Mouse (Mus musculus) lung, embryonic 14.5 days (tissue): ENCODE data around the gene Cisd2. TPM values are rescaled to one million over a fixed set of nuclear protein-coding genes. Genes with fewer than 3 reads are reported as not detected.

Experiments
- ATAC-seq: fragments of 200-750 bp; cut with Nextera tagmentation; 2 replicates; pipeline ENCODE4 v1.8.0; 2017; ENCODE audit warnings: mild to moderate bottlenecking, moderate TSS enrichment, moderate library complexity; ENCODE audit not compliant: insufficient read depth
- DNase-seq: peaks from one replicate; pipeline ENCODE4 v3.0.0-alpha.2; 2015
- H3K27ac ChIP-seq: fragments of 300-500 bp; sonication (generic); 2 replicates; pipeline ENCODE4 v1.5.1; 2014; ENCODE audit warnings: low read depth, mild to moderate bottlenecking, moderate library complexity
- H3K27me3 ChIP-seq: fragments of 300-500 bp; sonication (generic); 2 replicates; pipeline ENCODE4 v1.6.1; 2014; ENCODE audit warnings: low read length, control low read depth; ENCODE audit not compliant: insufficient read depth
- H3K36me3 ChIP-seq: fragments of 300-500 bp; sonication (generic); 2 replicates; pipeline ENCODE4 v1.6.1; 2014; ENCODE audit warnings: control low read depth; ENCODE audit not compliant: insufficient read depth
- H3K4me1 ChIP-seq: fragments of 300-500 bp; sonication (generic); 2 replicates; pipeline ENCODE4 v1.6.1; 2014; ENCODE audit warnings: antibody characterized with exemption, control low read depth; ENCODE audit not compliant: insufficient read depth
- H3K4me2 ChIP-seq: fragments of 300-500 bp; sonication (generic); 2 replicates; pipeline ENCODE4 v1.6.1; 2014; ENCODE audit warnings: mild to moderate bottlenecking
- H3K4me3 ChIP-seq: fragments of 300-500 bp; sonication (generic); 2 replicates; pipeline ENCODE4 v1.5.1; 2014; ENCODE audit warnings: low read depth, low read length
- H3K9ac ChIP-seq: fragments of 300-500 bp; sonication (generic); 2 replicates; pipeline ENCODE4 v1.6.1; 2014
- H3K9me3 ChIP-seq: fragments of 300-500 bp; sonication (generic); 2 replicates; pipeline ENCODE4 v1.6.1; 2016; ENCODE audit warnings: low read depth, low read length, control low read depth
- CTCF ChIP-seq: IDR thresholded peaks from 2 replicates; pipeline ENCODE4 v1.5.1; 2016; ENCODE audit warnings: antibody characterized with exemption, low read depth
- WGBS: fragments of 180-500 bp; shearing (Covaris S2); extraction: QIAGEN DNeasy Blood & Tissue Kit; methylation state at CpG from one replicate; pipeline ENCODE4 v1.1.7; 2014; 5-methylcytosine and 5-hydroxymethylcytosine counted together
- polyA plus RNA-seq: library from polyadenylated mRNA; unstranded; fragments of >200 nt; fragmentation: Nextera tagmentation; extraction: Ambion mirVana; gene quantifications from 2 replicates; pipeline ENCODE4 v1.2.1, GENCODE M21; 2014

Cisd2 gene
- polyA plus RNA-seq, 1 experiment from 2014 or later = 66.6 TPM

DNA sequence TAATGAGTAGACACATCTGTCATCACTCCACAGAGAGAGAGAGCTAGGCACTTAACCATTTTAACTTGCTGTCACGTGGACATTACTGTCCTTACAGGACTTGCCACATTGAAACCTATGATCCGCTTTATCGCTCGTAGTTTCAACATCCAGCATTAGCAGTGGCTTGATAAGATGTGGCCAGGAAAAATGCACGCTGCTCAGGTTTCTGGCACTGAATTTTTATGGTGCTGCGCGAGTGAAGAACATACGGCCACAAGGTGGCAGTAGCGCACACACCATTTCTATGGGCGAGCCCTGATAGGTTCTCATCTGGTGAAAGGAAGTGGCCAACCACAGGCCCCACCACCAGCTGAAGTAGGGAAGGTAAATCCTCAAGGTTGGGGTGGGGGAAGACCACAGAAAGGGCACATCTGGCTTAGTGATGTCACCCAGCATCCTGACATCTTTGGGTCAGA, 21.5 kb downstream of the Cisd2 start:
- Histone ChIP-seq H3K4me2 (peak overlapping the region; percentile 35), H3K27me3 (no peaks in the 10 kb centered on the region), H3K27ac (no peak overlapping the region), H3K4me3 (no peak overlapping the region), H3K4me1 (0 out of 2 replicates have a peak, but pooled peaks cover 3% of the 10 kb centered on the region), H3K36me3 (peaks cover 9% of the 10 kb centered on the region), H3K9me3 (no peaks in the 10 kb centered on the region), H3K9ac (no peak overlapping the region)
- 3% methylated on average over 10 of the region's 10 CpGs for WGBS
- peak; percentile 91 for TF ChIP-seq CTCF
- DNase-seq (peak; percentile 98), ATAC-seq (peak; percentile 88)

DNA sequence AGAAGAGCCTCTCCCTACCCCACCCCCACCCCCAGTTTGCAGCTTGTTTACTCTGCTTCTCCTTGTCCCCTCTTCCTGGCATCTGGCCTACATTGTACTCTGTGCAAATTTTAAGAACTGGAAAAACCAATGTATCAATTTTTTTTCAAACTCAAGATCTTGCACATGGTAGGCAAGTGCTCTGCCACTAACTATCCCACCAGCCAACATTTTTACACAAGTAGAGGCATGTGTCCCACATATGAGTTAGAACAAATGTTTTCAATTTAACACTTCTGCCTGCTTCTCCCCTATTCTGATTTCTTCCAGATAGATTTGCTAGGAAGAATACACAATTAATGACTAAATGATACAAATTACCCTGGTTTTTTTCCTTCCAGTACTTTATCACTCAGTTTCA, 26.6 kb downstream of the Cisd2 start:
- TF ChIP-seq CTCF = no peak
- ATAC-seq (no peak), DNase-seq (peak; percentile 24)
- no peak overlapping the region for H3K4me3 ChIP-seq
- no peaks in the 10 kb centered on the region for H3K36me3 ChIP-seq
- H3K9me3 ChIP-seq = no peaks in the 10 kb centered on the region
- H3K9ac ChIP-seq = no peak overlapping the region
- H3K27ac ChIP-seq = no peak overlapping the region
- H3K4me1 ChIP-seq = 0 out of 2 replicates have a peak, but pooled peaks cover 2% of the 10 kb centered on the region
- no peaks in the 10 kb centered on the region for H3K27me3 ChIP-seq
- no peak overlapping the region for H3K4me2 ChIP-seq

DNA sequence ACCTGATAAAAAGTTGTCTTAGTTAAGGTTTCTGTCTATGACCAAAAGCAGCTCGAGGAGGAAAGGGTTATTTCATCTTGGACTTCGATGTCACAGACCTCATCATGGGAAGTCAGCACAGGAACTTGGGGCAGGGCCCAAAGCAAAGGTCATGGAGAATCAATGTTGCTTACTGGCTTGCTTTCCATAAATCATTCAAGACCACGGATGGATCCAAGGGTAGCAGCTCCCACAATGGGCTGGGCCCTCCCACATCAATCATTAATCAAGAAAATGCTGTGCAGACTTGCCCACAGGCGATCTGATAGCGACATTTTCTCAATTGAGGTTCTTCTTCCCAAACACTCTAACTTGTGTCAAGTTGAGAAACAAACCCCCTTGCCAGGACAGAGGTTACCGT, 27.6 kb downstream of the Cisd2 start:
- DNase-seq = no peak
- WGBS = 48% methylated on average over 6 of the region's 6 CpGs
- H3K9ac ChIP-seq = no peak overlapping the region

DNA sequence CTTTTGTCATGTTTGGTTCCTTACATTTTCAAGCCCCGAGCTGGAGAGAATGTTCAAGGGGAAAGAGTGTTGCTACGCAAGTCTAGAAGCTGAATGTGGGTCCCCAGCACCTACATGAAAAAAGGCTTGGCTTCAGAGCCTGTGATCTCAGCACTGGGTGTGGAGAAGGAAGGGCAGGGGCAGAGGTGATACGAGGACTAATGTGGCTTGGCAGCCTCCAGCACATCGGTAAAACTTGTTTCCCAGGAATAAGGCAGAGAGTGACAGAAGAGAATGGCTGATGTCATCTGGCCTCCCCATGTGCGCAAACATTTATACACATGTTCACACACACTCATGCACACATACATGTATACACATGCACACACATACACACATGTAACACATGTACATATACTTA, 28.6 kb downstream of the Cisd2 start:
- Histone ChIP-seq H3K27me3 (no peaks in the 10 kb centered on the region), H3K4me1 (no peaks in the 10 kb centered on the region), H3K4me3 (no peak overlapping the region), H3K27ac (no peak overlapping the region), H3K36me3 (no peaks in the 10 kb centered on the region), H3K4me2 (no peak overlapping the region), H3K9me3 (no peaks in the 10 kb centered on the region), H3K9ac (no peak overlapping the region)
- no peak for TF ChIP-seq CTCF
- 69% methylated on average over 5 of the region's 5 CpGs for WGBS
- ATAC-seq = no peak
- DNase-seq = no peak

More for the DNA sequence above, 27.6 kb downstream of the Cisd2 start:
- no peak overlapping the region for H3K27ac ChIP-seq
- no peaks in the 10 kb centered on the region for H3K9me3 ChIP-seq
- no peak overlapping the region for H3K4me3 ChIP-seq
- no peak for TF ChIP-seq CTCF
- H3K36me3 ChIP-seq = no peaks in the 10 kb centered on the region
- no peaks in the 10 kb centered on the region for H3K27me3 ChIP-seq
- H3K4me2 ChIP-seq = no peak overlapping the region
- ATAC-seq = no peak
- H3K4me1 ChIP-seq = no peaks in the 10 kb centered on the region

DNA sequence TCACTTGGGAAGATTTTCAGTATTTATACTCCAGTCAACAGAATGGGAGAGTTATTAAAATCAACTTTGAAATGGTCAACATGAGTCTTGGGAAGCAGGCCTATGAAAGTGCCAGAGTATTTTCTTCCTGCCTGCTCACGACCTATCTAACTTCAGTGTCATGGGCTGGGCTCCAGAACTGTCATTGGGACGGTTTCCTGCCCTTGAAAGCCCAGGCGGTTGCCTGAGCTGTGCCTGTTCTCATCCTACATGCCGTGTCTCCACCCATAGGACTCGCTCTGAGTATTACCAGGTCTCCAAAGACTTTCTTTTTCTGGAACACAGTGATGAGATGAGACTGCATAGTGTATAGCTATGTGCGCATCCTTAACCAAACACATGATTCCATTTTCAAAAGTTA, 30.5 kb downstream of the Cisd2 start:
- no peak overlapping the region for H3K9ac ChIP-seq
- no peak overlapping the region for H3K27ac ChIP-seq
- no peaks in the 10 kb centered on the region for H3K9me3 ChIP-seq
- H3K4me1 ChIP-seq = no peaks in the 10 kb centered on the region
- H3K36me3 ChIP-seq = no peaks in the 10 kb centered on the region
- H3K27me3 ChIP-seq = no peaks in the 10 kb centered on the region
- ATAC-seq (no peak), DNase-seq (peak; percentile 15)
- no peak for TF ChIP-seq CTCF
- WGBS = 60% methylated on average over 6 of the region's 6 CpGs
- no peak overlapping the region for H3K4me2 ChIP-seq
- no peak overlapping the region for H3K4me3 ChIP-seq

DNA sequence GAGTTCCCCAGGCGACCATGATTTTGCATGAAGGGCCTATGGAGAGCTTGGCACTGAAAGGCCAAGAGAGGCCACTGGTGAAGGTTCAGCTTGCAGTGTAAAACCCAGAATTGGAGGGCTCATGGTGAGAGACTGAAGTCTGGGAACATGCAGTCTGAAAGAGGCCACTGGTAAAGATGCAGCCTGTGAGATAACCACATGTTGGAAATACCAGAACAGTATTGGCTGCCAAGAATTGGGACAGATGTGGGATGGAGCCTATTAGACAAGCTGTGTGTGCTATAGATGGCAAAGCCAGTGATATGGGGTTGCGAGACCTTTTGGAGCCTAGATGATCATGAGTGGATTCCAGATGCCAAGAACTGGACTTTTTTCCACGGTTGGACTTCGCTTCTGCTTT, 43.9 kb downstream of the Cisd2 start:
- Histone ChIP-seq H3K9me3 (no peaks in the 10 kb centered on the region), H3K9ac (no peak overlapping the region), H3K4me1 (no peaks in the 10 kb centered on the region), H3K27ac (no peak overlapping the region), H3K4me3 (no peak overlapping the region), H3K27me3 (no peaks in the 10 kb centered on the region), H3K4me2 (no peak overlapping the region), H3K36me3 (no peaks in the 10 kb centered on the region)
- no peak for TF ChIP-seq CTCF
- 90% methylated on average over 4 of the region's 4 CpGs for WGBS
- no peak for DNase-seq
- no peak for ATAC-seq

DNA sequence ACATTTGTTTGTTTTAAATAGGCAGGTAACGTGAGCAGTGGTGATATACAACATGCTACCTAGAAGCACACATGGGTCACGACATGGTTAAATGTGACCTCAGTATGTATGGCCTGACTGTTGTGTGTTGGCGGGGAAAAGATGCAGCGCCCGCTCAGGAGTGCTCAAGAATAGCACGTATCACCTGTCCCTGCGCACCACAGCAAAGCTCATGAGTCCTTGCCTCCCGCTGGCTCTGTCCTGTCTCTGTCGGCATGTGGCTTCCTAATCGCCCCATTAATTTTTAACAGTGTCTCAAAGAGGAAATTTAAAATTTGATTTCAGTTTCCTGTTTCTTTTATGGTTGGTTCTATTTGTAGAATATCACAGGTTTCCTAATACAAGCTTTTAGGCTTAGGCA, 46.3 kb downstream of the Cisd2 start:
- Histone ChIP-seq H3K9me3 (no peaks in the 10 kb centered on the region), H3K27ac (no peak overlapping the region), H3K36me3 (no peaks in the 10 kb centered on the region), H3K9ac (no peak overlapping the region), H3K4me3 (no peak overlapping the region), H3K27me3 (no peaks in the 10 kb centered on the region), H3K4me1 (no peaks in the 10 kb centered on the region), H3K4me2 (no peak overlapping the region)
- no peak for TF ChIP-seq CTCF
- WGBS = 79% methylated on average over 10 of the region's 10 CpGs
- DNase-seq (no peak), ATAC-seq (no peak)

DNA sequence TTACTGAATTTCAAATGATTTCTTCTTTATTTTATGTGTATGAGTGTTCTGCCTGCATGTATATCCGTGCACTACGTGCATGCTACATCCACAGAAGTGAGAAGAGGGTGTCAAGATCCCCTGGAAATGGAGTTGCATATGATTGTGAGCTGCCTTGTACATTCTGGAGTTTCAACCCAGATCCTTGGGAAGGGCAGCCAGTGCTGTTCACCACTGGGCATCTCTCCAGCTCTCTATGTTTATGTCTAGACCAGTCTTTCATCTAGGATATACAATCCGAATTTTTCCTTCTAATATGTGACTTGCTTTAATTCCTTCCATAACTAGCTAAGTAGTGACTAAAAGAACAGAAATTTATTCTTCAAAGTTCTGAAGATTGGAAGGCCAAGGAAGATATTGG, 47.9 kb downstream of the Cisd2 start:
- 60% methylated on average over 3 of the region's 3 CpGs for WGBS
- DNase-seq (peak; percentile 74), ATAC-seq (peak; percentile 52; the same call in 1 of the 2 replicates)
- H3K4me3 ChIP-seq = no peak overlapping the region
- H3K4me1 ChIP-seq = no peaks in the 10 kb centered on the region
- H3K9me3 ChIP-seq = no peaks in the 10 kb centered on the region
- no peak overlapping the region for H3K4me2 ChIP-seq
- no peaks in the 10 kb centered on the region for H3K27me3 ChIP-seq
- no peak for TF ChIP-seq CTCF
- H3K9ac ChIP-seq = no peak overlapping the region
- no peak overlapping the region for H3K27ac ChIP-seq
- no peaks in the 10 kb centered on the region for H3K36me3 ChIP-seq
